Mouse (Mus musculus): ENCODE results near the gene Unc13a.
A peak's percentile ranks its signal among the peaks of the same experiment; 100 is the strongest.

The Unc13a gene

GRCm38 (mm10) chr8:71665331-71666130, 6.0 kb downstream of the Unc13a start:
- DNase-seq (ENCODE audit: low read depth, low spot score) = peak; percentile 45

GRCm38 (mm10) chr8:71660325-71661120, 11.0 kb downstream of the Unc13a start:
- peak; percentile 85 for DNase-seq (ENCODE audit: low read depth, low spot score)

- DNase-seq (ENCODE audit: low read depth, low spot score) = no peak
Measured at GRCm38 (mm10) chr8:71659751-71660150, 11.8 kb downstream of the Unc13a start.

GRCm38 (mm10) chr8:71658515-71659049, 13.0 kb downstream of the Unc13a start:
- DNase-seq (ENCODE audit: low read depth, low spot score) = no peak

GRCm38 (mm10) chr8:71657816-71658215, 13.7 kb downstream of the Unc13a start:
- no peak for DNase-seq (ENCODE audit: low read depth, low spot score)

GRCm38 (mm10) chr8:71654600-71654999, 17.0 kb downstream of the Unc13a start:
- no peak for DNase-seq (ENCODE audit: low read depth, low spot score)

- no peak for DNase-seq (ENCODE audit: low read depth, low spot score)
Measured at GRCm38 (mm10) chr8:71645510-71645909, 26.0 kb downstream of the Unc13a start.

GRCm38 (mm10) chr8:71639318-71639717, 32.2 kb downstream of the Unc13a start:
- no peak for DNase-seq (ENCODE audit: low read depth, low spot score)

- no peak for DNase-seq (ENCODE audit: low read depth, low spot score)
Measured at GRCm38 (mm10) chr8:71638321-71638720, 33.2 kb downstream of the Unc13a start.

- no peak for DNase-seq (ENCODE audit: low read depth, low spot score)
Measured at GRCm38 (mm10) chr8:71637149-71638095, 34.1 kb downstream of the Unc13a start.

- no peak for DNase-seq (ENCODE audit: low read depth, low spot score)
Measured at GRCm38 (mm10) chr8:71633981-71634667, 37.4 kb downstream of the Unc13a start.

GRCm38 (mm10) chr8:71633164-71633563, 38.4 kb downstream of the Unc13a start:
- DNase-seq (ENCODE audit: low read depth, low spot score) = no peak

GRCm38 (mm10) chr8:71631897-71632296, 39.7 kb downstream of the Unc13a start:
- no peak for DNase-seq (ENCODE audit: low read depth, low spot score)

- no peak for DNase-seq (ENCODE audit: low read depth, low spot score)
Measured at GRCm38 (mm10) chr8:71630761-71631160, 40.8 kb downstream of the Unc13a start.

GRCm38 (mm10) chr8:71629781-71630212, 41.8 kb downstream of the Unc13a start:
- no peak for DNase-seq (ENCODE audit: low read depth, low spot score)

- peak; percentile 85 for DNase-seq (ENCODE audit: low read depth, low spot score)
Measured at GRCm38 (mm10) chr8:71629096-71629697, 42.4 kb downstream of the Unc13a start.

- DNase-seq (ENCODE audit: low read depth, low spot score) = no peak
Measured at GRCm38 (mm10) chr8:71628396-71629095, 43.0 kb downstream of the Unc13a start.

- no peak for DNase-seq (ENCODE audit: low read depth, low spot score)
Measured at GRCm38 (mm10) chr8:71627265-71628099, 44.1 kb downstream of the Unc13a start.

- no peak for DNase-seq (ENCODE audit: low read depth, low spot score)
Measured at GRCm38 (mm10) chr8:71626753-71627152, 44.8 kb downstream of the Unc13a start.

Measured in retina, postnatal 7 days (tissue).